Mouse (Mus musculus): ENCODE data around the gene 1700056E22Rik. TPM values are rescaled to one million over a fixed set of nuclear protein-coding genes. Genes with fewer than 3 reads are reported as not detected.
A peak's percentile ranks its signal among the peaks of the same experiment; 100 is the strongest.

1700056E22Rik gene
- 3.2 TPM for polyA plus RNA-seq (2012; fragmentation: generic; extraction: Trizol)

GRCm38 (mm10) chr1:184034011-184034557 lies at the start of gene 1700056E22Rik:
TSS of gene 1700056E22Rik (minus strand) at chr1:184034301.
- H3K36me3 ChIP-seq (ENCODE audit: control insufficient read depth, insufficient read depth), result peaks cover 8% of the 10 kb centered on the region
- peak within 1 kb of the TSS; percentile 81 for H3K4me3 ChIP-seq
- no peaks in the 10 kb centered on the region for H3K27me3 ChIP-seq (ENCODE audit: control insufficient read depth, insufficient read depth, insufficient read length)
- H3K79me2 ChIP-seq (ENCODE audit: control insufficient read depth, insufficient read depth), result peaks cover 47% of the 10 kb centered on the region
- H3K4me2 ChIP-seq (ENCODE audit: low read depth), result peak within 1 kb of the TSS; percentile 93
- peak within 1 kb of the TSS; percentile 24 for H3ac ChIP-seq (ENCODE audit: control insufficient read depth, insufficient read length)
- TF ChIP-seq POLR2AphosphoS2 (IDR thresholded peaks at IDR 0.05; ENCODE audit: insufficient read length, low read depth) (peak; percentile 72), MAX (IDR thresholded peaks at IDR 0.05; ENCODE audit: low read depth) (no peak), POLR2A (IDR thresholded peaks at IDR 0.05; ENCODE audit: insufficient read length, low read depth) (peak; percentile 81), MYOG (IDR thresholded peaks at IDR 0.05; ENCODE audit: control insufficient read depth in 1 of 3, insufficient read depth in 1 of 3, insufficient read length in 2 of 3, low read depth in 2 of 3) (peak in 1 of 3 experiments; percentile 1)

DNA sequence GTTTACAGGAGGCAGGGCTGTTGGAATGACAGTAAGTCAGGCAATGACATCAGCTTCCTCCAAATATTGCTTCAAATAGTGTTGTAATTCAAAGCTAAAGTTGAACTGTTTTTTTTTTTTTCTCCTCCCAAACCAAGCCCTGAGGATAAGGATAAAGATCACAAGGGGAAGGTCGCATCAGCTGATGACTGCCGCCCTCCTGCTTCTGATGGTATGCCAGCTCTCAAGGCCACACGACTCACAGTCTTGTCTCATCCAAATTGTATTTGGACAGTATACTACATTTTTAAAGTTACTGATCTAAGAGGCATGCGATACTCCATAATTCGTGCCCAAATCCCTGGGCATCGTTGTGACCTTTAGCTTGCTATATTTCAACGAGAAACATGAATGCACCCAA lies 49.1 kb upstream of the 1700056E22Rik start:
- Histone ChIP-seq H3ac (ENCODE audit: control insufficient read depth, insufficient read length) (no peak overlapping the region), H3K27me3 (ENCODE audit: control insufficient read depth, insufficient read depth, insufficient read length) (no peaks in the 10 kb centered on the region), H3K4me2 (ENCODE audit: low read depth) (no peak overlapping the region), H3K4me3 (no peak overlapping the region), H3K79me2 (ENCODE audit: control insufficient read depth, insufficient read depth) (no peaks in the 10 kb centered on the region), H3K36me3 (ENCODE audit: control insufficient read depth, insufficient read depth) (no peaks in the 10 kb centered on the region)
- TF ChIP-seq TCF12 (IDR thresholded peaks at IDR 0.05; ENCODE audit: insufficient read depth, poor library complexity, severe bottlenecking) (no peak), MYOG (IDR thresholded peaks at IDR 0.05; ENCODE audit: control insufficient read depth in 1 of 3, insufficient read depth in 1 of 3, insufficient read length in 2 of 3, low read depth in 2 of 3) (no peak), POLR2AphosphoS2 (IDR thresholded peaks at IDR 0.05; ENCODE audit: insufficient read length, low read depth) (no peak), CEBPB (IDR thresholded peaks at IDR 0.05; ENCODE audit: insufficient read depth, poor library complexity, severe bottlenecking) (no peak), POLR2A (IDR thresholded peaks at IDR 0.05; ENCODE audit: insufficient read length, low read depth) (no peak)

GRCm38 (mm10) chr1:184082661-184083060 lies 48.6 kb upstream of the 1700056E22Rik start:
- no peaks in the 10 kb centered on the region for H3K27me3 ChIP-seq (ENCODE audit: control insufficient read depth, insufficient read depth, insufficient read length)
- no peaks in the 10 kb centered on the region for H3K36me3 ChIP-seq (ENCODE audit: control insufficient read depth, insufficient read depth)
- no peaks in the 10 kb centered on the region for H3K79me2 ChIP-seq (ENCODE audit: control insufficient read depth, insufficient read depth)
- no peak for TF ChIP-seq MAX (IDR thresholded peaks at IDR 0.05; ENCODE audit: low read depth)
- TF ChIP-seq REST (IDR thresholded peaks at IDR 0.05; ENCODE audit: insufficient read depth, insufficient read length), result no peak
- TF ChIP-seq TCF3 (IDR thresholded peaks at IDR 0.05; ENCODE audit: insufficient read length, low read depth), result no peak
- no peak for TF ChIP-seq POLR2AphosphoS2 (IDR thresholded peaks at IDR 0.05; ENCODE audit: insufficient read length, low read depth)
- no peak for TF ChIP-seq CEBPB (IDR thresholded peaks at IDR 0.05; ENCODE audit: insufficient read depth, poor library complexity, severe bottlenecking)
- no peak for TF ChIP-seq TCF12 (IDR thresholded peaks at IDR 0.05; ENCODE audit: insufficient read depth, poor library complexity, severe bottlenecking)
- no peak for TF ChIP-seq MYOD1 (IDR thresholded peaks at IDR 0.05; ENCODE audit: control insufficient read depth in 1 of 3, insufficient read length in 2 of 3, low read depth in 2 of 3)
- no peak for TF ChIP-seq SRF (IDR thresholded peaks at IDR 0.05; ENCODE audit: control insufficient read depth, insufficient read length, low read depth)
- no peak for TF ChIP-seq MYOG (IDR thresholded peaks at IDR 0.05; ENCODE audit: control insufficient read depth in 1 of 3, insufficient read depth in 1 of 3, insufficient read length in 2 of 3, low read depth in 2 of 3)
- TF ChIP-seq USF1 (IDR thresholded peaks at IDR 0.05; ENCODE audit: low read depth), result no peak
- TF ChIP-seq E2F4 (IDR thresholded peaks at IDR 0.05; ENCODE audit: insufficient read depth), result no peak
- TF ChIP-seq POLR2A (IDR thresholded peaks at IDR 0.05; ENCODE audit: insufficient read length, low read depth), result no peak
- H3K4me3 ChIP-seq, result no peak overlapping the region
- H3ac ChIP-seq (ENCODE audit: control insufficient read depth, insufficient read length), result no peak overlapping the region
- no peak overlapping the region for H3K4me2 ChIP-seq (ENCODE audit: low read depth)

GRCm38 (mm10) chr1:184079304-184079703 lies 45.2 kb upstream of the 1700056E22Rik start:
- no peak for TF ChIP-seq MYOD1 (IDR thresholded peaks at IDR 0.05; ENCODE audit: control insufficient read depth in 1 of 3, insufficient read length in 2 of 3, low read depth in 2 of 3)
- TF ChIP-seq POLR2AphosphoS2 (IDR thresholded peaks at IDR 0.05; ENCODE audit: insufficient read length, low read depth), result no peak
- no peak for TF ChIP-seq TCF3 (IDR thresholded peaks at IDR 0.05; ENCODE audit: insufficient read length, low read depth)
- TF ChIP-seq CEBPB (IDR thresholded peaks at IDR 0.05; ENCODE audit: insufficient read depth, poor library complexity, severe bottlenecking), result peak; percentile 61
- no peak for TF ChIP-seq POLR2A (IDR thresholded peaks at IDR 0.05; ENCODE audit: insufficient read length, low read depth)
- Histone ChIP-seq H3ac (ENCODE audit: control insufficient read depth, insufficient read length) (no peak overlapping the region), H3K36me3 (ENCODE audit: control insufficient read depth, insufficient read depth) (peaks cover 10% of the 10 kb centered on the region), H3K27me3 (ENCODE audit: control insufficient read depth, insufficient read depth, insufficient read length) (no peaks in the 10 kb centered on the region), H3K4me2 (ENCODE audit: low read depth) (no peak overlapping the region), H3K4me3 (no peak overlapping the region), H3K79me2 (ENCODE audit: control insufficient read depth, insufficient read depth) (no peaks in the 10 kb centered on the region)

DNA sequence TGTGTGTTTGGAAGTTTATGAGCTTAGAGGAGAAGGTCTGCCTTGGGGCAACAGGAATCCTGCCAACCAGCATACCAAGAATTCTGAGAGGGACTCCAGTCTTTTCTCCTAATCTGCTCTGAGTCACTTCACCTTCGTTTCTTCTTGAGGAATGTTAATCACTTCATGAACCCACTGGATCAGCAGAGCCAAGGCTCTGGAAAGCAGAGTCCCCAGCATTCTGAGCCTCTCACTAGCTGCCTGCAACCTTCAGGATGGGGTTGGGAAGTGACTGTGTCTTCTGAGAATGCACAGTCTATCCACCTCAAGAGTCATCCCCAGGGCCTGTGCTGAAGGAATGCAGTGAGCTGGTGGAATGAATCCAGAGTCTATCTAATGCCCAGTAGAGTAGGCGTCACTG lies 42.7 kb upstream of the 1700056E22Rik start:
- Histone ChIP-seq H3K27me3 (ENCODE audit: control insufficient read depth, insufficient read depth, insufficient read length) (no peaks in the 10 kb centered on the region), H3K36me3 (ENCODE audit: control insufficient read depth, insufficient read depth) (peaks cover 26% of the 10 kb centered on the region), H3K4me3 (no peak overlapping the region), H3K4me2 (ENCODE audit: low read depth) (peak overlapping the region; percentile 50), H3K79me2 (ENCODE audit: control insufficient read depth, insufficient read depth) (no peaks in the 10 kb centered on the region), H3ac (ENCODE audit: control insufficient read depth, insufficient read length) (no peak overlapping the region)
- TF ChIP-seq USF1 (IDR thresholded peaks at IDR 0.05; ENCODE audit: low read depth) (no peak), MYOG (IDR thresholded peaks at IDR 0.05; ENCODE audit: control insufficient read depth in 1 of 3, insufficient read depth in 1 of 3, insufficient read length in 2 of 3, low read depth in 2 of 3) (no peak)
